Mouse (Mus musculus): ENCODE data around the gene Ebf1. TPM values are rescaled to one million over a fixed set of nuclear protein-coding genes. Genes with fewer than 3 reads are reported as not detected.

The Ebf1 gene
- polyA plus RNA-seq, 1 experiment from 2014 or later: 11.6 TPM

DNA sequence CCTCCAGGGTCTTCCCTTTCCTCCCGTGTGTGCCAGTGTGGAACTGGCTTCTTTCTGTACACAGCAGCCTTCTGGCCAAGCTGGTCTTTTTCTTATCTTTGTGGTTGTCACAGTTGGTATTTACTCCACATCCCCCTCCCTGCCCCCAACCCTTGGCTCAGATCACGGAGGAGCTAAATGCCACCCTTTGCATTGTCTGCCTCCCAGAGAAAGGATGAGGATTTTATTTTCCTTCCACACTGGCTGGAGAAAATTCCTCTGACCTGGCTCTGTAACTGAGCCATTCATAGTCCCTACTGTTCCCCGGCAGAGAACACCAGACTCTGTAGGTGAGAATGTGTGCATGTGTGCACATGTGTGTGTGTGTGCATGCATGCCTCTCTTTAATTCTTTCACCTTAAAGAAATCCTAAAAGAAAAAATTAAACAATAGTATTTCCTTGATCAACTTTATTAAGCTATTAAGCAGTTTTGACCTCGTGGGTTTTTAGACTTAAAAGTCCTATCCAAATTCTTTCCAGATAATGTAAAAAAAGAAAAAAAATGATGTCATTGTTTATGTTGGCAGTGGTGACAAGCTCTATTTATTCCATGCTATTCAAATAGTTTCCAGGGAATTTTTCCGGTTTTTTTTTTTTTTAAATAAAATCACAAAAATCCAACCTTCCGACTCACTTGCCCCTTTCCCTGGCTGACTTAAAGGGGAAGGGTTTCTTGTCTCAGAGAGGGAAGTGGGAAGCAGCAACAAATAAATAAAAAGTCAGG, 123.3 kb downstream of the Ebf1 start:
- WGBS: 10% methylated on average over 6 of the region's 6 CpGs
- H3K27me3 ChIP-seq (ENCODE audit: insufficient read depth, low read length): peaks cover 6% of the 10 kb centered on the region; the same call in 1 of the 2 replicates
- H3K36me3 ChIP-seq (ENCODE audit: insufficient read depth): no peaks in the 10 kb centered on the region
- no peak overlapping the region for H3K4me3 ChIP-seq (ENCODE audit: low read depth, low read length)
- no peak overlapping the region for H3K27ac ChIP-seq (ENCODE audit: low read depth)
- H3K4me2 ChIP-seq: peak overlapping the region; percentile 44
- ATAC-seq (ENCODE audit: insufficient read depth): no peak
- DNase-seq: peak; percentile 44
- no peaks in the 10 kb centered on the region for H3K4me1 ChIP-seq (ENCODE audit: insufficient read depth)
- no peak overlapping the region for H3K9ac ChIP-seq
- no peak for TF ChIP-seq CTCF (IDR thresholded peaks at IDR 0.05; ENCODE audit: low read depth)
- H3K9me3 ChIP-seq (ENCODE audit: low read depth, low read length): no peaks in the 10 kb centered on the region

DNA sequence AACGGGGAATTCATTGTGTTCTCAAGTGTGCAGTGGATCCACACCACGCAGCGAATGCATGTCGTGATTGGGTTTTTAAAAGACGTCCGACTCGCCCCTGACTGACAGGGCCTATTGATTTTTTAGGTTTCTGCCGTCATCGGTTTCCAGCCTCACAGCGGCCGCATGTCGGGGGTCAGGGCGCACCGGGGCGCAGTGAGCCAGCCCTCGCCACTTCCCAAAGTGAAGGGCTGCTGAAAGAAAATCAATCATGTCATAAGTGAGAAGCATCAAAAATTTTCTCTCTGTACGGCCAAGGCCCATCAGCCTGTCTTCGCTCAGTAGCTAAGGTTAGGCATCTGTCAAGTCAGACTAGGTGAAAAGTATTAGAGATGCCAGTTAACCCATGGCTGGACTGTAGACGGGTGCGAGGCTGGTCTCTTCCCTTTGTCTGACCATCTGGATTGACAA, 124.0 kb downstream of the Ebf1 start:
- H3K9ac ChIP-seq: no peak overlapping the region
- peaks cover 6% of the 10 kb centered on the region; the same call in 1 of the 2 replicates for H3K27me3 ChIP-seq (ENCODE audit: insufficient read depth, low read length)
- no peak for DNase-seq
- H3K9me3 ChIP-seq (ENCODE audit: low read depth, low read length): no peaks in the 10 kb centered on the region
- H3K36me3 ChIP-seq (ENCODE audit: insufficient read depth): no peaks in the 10 kb centered on the region
- no peak overlapping the region for H3K27ac ChIP-seq (ENCODE audit: low read depth)
- 32% methylated on average over 20 of the region's 20 CpGs for WGBS
- no peak for TF ChIP-seq CTCF (IDR thresholded peaks at IDR 0.05; ENCODE audit: low read depth)
- no peak overlapping the region for H3K4me3 ChIP-seq (ENCODE audit: low read depth, low read length)
- H3K4me1 ChIP-seq (ENCODE audit: insufficient read depth): no peaks in the 10 kb centered on the region
- no peak for ATAC-seq (ENCODE audit: insufficient read depth)
- peak overlapping the region; percentile 44 for H3K4me2 ChIP-seq

DNA sequence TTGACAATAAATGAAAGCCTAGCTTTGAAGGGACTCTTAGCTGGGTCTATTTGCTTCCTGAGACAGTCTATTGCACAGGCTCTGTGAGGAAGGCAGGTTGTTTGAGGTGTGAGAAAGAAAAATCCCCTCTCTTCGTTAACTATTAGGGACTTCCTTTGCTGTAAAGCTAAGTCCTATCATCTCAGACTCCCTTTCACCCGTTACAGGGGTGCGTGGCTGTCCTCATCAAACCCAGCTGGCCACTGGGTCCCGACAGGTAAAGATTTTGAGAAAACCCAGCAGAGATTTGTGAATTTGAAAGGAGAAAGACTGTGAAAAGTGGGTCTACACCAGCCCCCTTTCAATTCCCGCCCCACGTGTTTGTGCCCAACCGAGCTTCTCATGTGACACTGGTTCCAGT, 127.3 kb downstream of the Ebf1 start:
- Histone ChIP-seq H3K27me3 (ENCODE audit: insufficient read depth, low read length) (peaks cover 6% of the 10 kb centered on the region; the same call in 1 of the 2 replicates), H3K4me2 (no peak overlapping the region), H3K27ac (ENCODE audit: low read depth) (no peak overlapping the region), H3K9me3 (ENCODE audit: low read depth, low read length) (no peaks in the 10 kb centered on the region), H3K4me1 (ENCODE audit: insufficient read depth) (no peaks in the 10 kb centered on the region), H3K36me3 (ENCODE audit: insufficient read depth) (no peaks in the 10 kb centered on the region), H3K9ac (no peak overlapping the region), H3K4me3 (ENCODE audit: low read depth, low read length) (no peak overlapping the region)
- DNase-seq (no peak), ATAC-seq (ENCODE audit: insufficient read depth) (no peak)
- TF ChIP-seq CTCF (IDR thresholded peaks at IDR 0.05; ENCODE audit: low read depth): no peak
- 66% methylated on average over 7 of the region's 7 CpGs for WGBS

DNA sequence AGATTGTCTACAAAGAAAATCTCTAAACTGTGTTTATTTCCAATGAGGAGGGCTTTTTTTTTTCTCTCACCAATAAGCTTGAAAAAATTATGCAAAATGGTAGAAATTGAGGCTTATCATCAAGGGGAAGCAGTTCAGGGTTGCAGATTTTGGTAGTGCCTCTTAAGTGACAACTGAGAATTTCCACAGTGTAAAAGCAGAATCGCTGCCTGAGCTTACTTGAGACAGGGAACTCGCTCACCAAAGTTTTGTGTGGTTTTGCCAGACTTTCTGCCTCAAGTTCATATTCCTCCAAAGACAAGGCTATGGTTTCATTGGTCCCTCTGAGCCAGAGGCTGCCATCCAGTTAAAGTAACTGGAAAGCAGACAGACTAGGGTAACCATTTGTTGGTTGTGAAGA, 128.8 kb downstream of the Ebf1 start:
- WGBS: 83% methylated on average over 2 of the region's 2 CpGs
- no peak for DNase-seq

DNA sequence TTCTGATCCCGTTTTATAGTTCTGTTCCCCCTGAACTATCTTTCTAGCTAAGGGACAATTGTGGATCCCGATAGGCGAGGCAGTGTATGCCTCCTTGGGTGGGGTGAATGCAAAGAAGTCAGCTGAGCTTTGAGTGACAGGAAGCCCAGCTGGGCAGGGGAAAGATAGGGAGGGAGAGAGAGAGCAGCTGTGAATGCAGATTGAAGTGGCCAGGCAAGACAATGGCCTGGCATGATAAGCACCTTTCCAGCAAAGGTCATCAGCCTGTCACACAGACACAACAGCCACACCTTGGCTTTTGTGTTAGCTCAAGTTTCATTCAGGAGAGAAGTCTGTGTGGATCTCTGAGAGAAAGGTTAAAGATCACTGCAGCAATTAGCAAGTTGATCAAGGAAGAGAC, 129.6 kb downstream of the Ebf1 start:
- 28% methylated on average over 3 of the region's 3 CpGs for WGBS
- TF ChIP-seq CTCF (IDR thresholded peaks at IDR 0.05; ENCODE audit: low read depth): no peak
- H3K36me3 ChIP-seq (ENCODE audit: insufficient read depth): no peaks in the 10 kb centered on the region
- no peaks in the 10 kb centered on the region for H3K27me3 ChIP-seq (ENCODE audit: insufficient read depth, low read length)
- H3K9me3 ChIP-seq (ENCODE audit: low read depth, low read length): no peaks in the 10 kb centered on the region
- no peak overlapping the region for H3K27ac ChIP-seq (ENCODE audit: low read depth)
- H3K9ac ChIP-seq: no peak overlapping the region
- no peak for DNase-seq
- no peak overlapping the region for H3K4me2 ChIP-seq
- H3K4me3 ChIP-seq (ENCODE audit: low read depth, low read length): no peak overlapping the region
- ATAC-seq (ENCODE audit: insufficient read depth): no peak
- no peaks in the 10 kb centered on the region for H3K4me1 ChIP-seq (ENCODE audit: insufficient read depth)

More for the DNA sequence above, 128.8 kb downstream of the Ebf1 start:
- no peak for ATAC-seq (ENCODE audit: insufficient read depth)
- H3K9ac ChIP-seq: no peak overlapping the region
- no peak overlapping the region for H3K4me3 ChIP-seq (ENCODE audit: low read depth, low read length)
- no peak overlapping the region for H3K4me2 ChIP-seq
- peaks cover 6% of the 10 kb centered on the region; the same call in 1 of the 2 replicates for H3K27me3 ChIP-seq (ENCODE audit: insufficient read depth, low read length)
- no peaks in the 10 kb centered on the region for H3K9me3 ChIP-seq (ENCODE audit: low read depth, low read length)
- no peaks in the 10 kb centered on the region for H3K4me1 ChIP-seq (ENCODE audit: insufficient read depth)
- TF ChIP-seq CTCF (IDR thresholded peaks at IDR 0.05; ENCODE audit: low read depth): no peak
- H3K27ac ChIP-seq (ENCODE audit: low read depth): no peak overlapping the region
- H3K36me3 ChIP-seq (ENCODE audit: insufficient read depth): no peaks in the 10 kb centered on the region

DNA sequence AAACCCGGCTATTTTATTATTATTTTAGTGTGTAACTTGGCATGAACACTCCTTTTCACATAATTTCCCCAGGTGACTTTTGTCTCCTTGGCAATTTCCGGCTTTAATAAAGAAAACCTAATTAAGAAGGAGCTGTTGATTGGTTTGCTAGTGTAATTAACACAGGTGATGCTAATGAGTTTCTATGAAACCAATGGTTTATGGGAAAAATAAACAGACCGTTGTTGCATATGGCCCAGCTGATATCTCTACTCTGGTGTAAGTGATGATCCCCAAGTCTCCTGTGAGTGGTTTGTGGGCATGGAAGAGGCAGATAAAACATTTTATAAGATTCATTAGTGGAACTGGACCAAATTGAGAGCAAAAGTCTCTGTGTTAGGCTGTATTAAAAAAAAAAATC, 132.2 kb downstream of the Ebf1 start:
- ATAC-seq (ENCODE audit: insufficient read depth) (no peak), DNase-seq (no peak)
- H3K4me1 ChIP-seq (ENCODE audit: insufficient read depth): no peaks in the 10 kb centered on the region
- TF ChIP-seq CTCF (IDR thresholded peaks at IDR 0.05; ENCODE audit: low read depth): no peak
- H3K36me3 ChIP-seq (ENCODE audit: insufficient read depth): no peaks in the 10 kb centered on the region
- H3K27me3 ChIP-seq (ENCODE audit: insufficient read depth, low read length): no peaks in the 10 kb centered on the region
- no peaks in the 10 kb centered on the region for H3K9me3 ChIP-seq (ENCODE audit: low read depth, low read length)
- no peak overlapping the region for H3K4me3 ChIP-seq (ENCODE audit: low read depth, low read length)
- H3K4me2 ChIP-seq: no peak overlapping the region
- H3K9ac ChIP-seq: no peak overlapping the region
- no peak overlapping the region for H3K27ac ChIP-seq (ENCODE audit: low read depth)
- WGBS: 74% methylated on average over 3 of the region's 3 CpGs

DNA sequence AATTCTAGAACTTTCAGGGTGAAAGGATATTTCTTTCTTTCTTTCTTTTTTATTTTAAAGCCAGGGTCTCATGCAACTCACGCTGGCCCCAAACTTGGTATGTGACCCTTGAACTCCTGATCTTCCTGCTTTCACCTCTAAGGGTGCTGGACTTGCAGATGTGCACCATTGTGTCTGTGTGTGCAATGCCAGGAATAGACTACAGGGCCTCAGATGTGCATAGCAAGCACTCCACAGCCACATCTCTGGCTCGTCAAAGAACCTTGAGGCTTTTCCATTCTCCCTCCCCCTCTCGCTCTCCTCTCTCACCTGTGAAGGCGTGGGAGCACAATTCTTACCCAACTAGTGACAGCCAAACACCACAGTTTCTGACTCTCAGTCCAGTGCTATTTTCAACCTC, 137.2 kb downstream of the Ebf1 start:
- TF ChIP-seq CTCF (IDR thresholded peaks at IDR 0.05; ENCODE audit: low read depth): no peak
- H3K4me2 ChIP-seq: no peak overlapping the region
- no peaks in the 10 kb centered on the region for H3K36me3 ChIP-seq (ENCODE audit: insufficient read depth)
- 63% methylated on average over 4 of the region's 4 CpGs for WGBS
- ATAC-seq (ENCODE audit: insufficient read depth): no peak
- no peak overlapping the region for H3K27ac ChIP-seq (ENCODE audit: low read depth)
- no peak overlapping the region for H3K9ac ChIP-seq
- H3K9me3 ChIP-seq (ENCODE audit: low read depth, low read length): no peaks in the 10 kb centered on the region
- no peaks in the 10 kb centered on the region for H3K27me3 ChIP-seq (ENCODE audit: insufficient read depth, low read length)
- no peak for DNase-seq
- H3K4me3 ChIP-seq (ENCODE audit: low read depth, low read length): no peak overlapping the region
- no peaks in the 10 kb centered on the region for H3K4me1 ChIP-seq (ENCODE audit: insufficient read depth)
